Mouse (Mus musculus) mouse trophoblast stem cell (cell line): ENCODE measurements around the gene Hnf1a.

Source experiments
- in situ Hi-C, 2 experiments: fragments of 300-500 bp; cut with MseI, MboI; formaldehyde crosslinking; loops; 2 replicates in 1 of 2; 3 replicates in 1 of 2; pipeline ENCODE4 v1.15.1; 2025

The Hnf1a gene

DNA sequence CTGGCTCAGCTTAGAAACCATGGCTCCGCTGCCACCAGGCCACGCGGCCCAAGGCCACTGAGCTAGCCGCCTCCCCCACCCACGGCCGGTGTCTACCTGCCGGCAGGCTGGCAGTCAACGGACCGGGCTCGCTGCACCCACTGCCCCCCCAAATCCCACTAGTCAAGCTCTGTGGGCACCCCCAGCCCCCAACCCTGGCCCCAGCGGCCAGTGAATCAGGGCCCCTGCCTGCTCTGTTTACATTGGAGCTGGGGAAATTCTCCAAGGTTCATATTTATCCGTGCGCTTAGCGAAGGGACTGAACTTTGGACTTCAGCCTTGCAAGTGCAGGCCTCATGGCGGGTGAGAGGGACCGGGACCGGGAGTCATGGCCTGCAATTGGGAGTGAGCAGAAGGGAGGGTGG lies at the start of gene Hnf1a:
Gene Hnf1a, minus strand, starts transcription at position 271 of the 404 bp plus-strand sequence.
- in situ Hi-C loops, result loop anchor here in 1 of 2 experiments (10.0 kb wide), 1 partner anchor 104 kb away; no protein-coding TSS in a partner anchor

DNA sequence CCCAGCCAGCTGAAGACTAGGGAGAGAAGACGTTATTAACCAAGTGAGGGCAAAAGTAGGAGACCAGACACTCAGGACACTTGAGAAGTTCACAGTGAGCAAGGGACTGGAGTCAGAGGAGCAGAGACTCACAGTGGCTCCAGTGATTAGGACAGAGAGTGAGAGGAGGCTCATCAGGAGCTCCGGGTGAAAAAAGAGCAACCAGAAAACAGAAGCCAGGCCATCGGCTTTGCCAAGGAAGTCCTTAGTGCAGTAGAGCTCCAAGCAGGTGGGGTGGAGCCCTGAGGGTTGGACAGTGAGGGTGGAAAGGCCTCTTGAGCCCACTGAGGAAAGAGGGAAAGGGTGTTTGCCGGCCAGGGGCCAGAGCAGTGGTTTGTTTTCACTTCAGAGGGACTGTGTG lies 47.9 kb upstream of the Hnf1a start:
- in situ Hi-C loops, result no loop called here

GRCm38 (mm10) chr5:115018270-115018669 lies 47.4 kb upstream of the Hnf1a start:
- in situ Hi-C loops, result no loop called here

- in situ Hi-C loops, result no loop called here
These were observed 44.2 kb upstream of the Hnf1a start for GRCm38 (mm10) chr5:115015121-115015520.

DNA sequence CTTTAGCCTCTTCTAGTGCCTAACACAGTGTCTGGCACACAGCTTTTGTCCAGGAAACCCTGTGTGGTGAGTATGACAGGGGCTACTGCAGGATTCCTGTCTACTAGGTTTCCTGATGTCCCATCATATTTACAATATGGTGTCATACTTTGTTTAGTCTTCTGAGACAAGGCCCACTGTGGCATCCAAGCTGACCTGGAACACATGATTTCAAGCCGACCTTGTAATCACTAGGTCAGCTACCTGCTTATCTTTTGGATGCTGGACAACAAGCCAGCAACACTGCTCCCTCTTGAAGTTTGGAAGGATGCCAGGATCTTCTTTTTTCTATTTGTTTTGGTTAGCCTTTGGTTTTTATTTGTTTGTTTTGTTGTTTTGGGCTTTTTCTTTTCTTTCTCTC lies 43.7 kb upstream of the Hnf1a start:
- in situ Hi-C loops, result no loop called here

- in situ Hi-C loops, result no loop called here
These were observed 42.5 kb upstream of the Hnf1a start for GRCm38 (mm10) chr5:115013436-115013835.

DNA sequence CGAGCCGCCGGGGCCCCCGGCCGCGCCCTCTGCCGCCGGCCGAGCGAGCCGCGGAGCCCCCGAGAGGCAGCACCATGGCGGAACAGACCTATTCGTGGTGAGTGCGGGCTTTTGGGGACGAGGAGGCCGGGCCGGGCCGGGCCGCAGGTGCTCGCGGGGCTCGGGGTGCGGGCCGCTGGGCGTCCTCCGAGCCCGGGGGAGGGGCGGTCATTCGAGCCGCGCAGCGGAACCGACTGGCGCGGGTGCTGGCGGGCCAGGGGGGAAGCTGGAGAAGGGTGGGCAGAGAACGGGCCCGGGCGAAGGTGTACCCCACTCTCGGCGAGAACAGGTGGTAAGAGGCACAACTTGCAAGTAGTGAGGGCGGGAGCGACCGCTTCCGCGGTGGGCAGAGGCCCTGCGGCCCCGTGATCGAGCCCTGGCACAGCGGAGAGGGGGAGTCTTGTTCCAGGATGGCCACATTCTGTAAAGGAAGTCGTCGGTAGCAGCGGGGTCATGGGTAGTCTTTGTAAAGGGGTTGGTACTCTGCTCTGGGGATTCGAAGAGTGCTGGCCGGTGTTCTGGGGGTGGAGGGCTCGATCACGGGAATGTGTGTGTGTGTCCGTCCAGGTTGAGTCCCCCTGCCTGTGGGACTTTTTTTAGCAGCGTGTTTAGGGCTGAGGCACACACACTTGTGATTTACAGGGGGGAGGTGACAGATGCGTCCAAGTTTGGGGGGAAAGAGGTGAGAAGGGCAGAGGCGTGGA lies 40.8 kb upstream of the Hnf1a start:
- in situ Hi-C loops, result no loop called here

- in situ Hi-C loops, result no loop called here
These were observed 40.3 kb upstream of the Hnf1a start for GRCm38 (mm10) chr5:115011217-115011518.

DNA sequence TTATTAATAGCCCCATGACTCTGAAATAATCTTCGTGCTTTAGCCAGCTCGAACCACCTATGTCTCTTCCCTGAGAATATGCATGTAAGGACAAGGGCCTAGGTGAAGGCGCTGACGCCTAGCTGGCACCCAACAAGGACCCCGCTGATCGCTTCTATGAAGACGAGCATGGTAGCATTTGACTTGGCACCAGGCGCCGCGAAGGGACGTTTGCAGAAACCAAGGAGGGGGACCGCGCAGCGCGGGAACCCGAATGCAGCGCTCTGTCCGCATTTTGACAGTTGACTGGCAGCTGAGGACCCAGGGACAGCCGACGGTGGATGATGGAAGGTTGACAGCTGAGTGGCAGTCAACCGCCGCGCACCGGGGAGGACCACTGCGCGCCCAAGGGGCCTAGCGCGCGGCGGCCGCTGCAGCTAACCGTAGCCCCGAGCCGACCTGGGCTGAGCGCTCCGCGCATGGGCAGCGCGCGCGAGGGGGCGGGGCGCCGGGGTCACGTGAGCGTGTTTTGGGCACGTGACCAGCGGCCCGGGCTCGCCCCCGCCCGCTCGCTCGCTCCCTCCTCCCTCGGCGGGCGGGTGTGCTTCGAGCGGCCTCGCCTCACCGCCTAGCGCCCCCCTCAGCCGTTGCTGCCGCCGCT lies 39.8 kb upstream of the Hnf1a start, which contains the start of gene Sppl3:
Gene Sppl3, plus strand, starts transcription at position 561 of the 640 bp plus-strand sequence.
- in situ Hi-C loops, result no loop called here

DNA sequence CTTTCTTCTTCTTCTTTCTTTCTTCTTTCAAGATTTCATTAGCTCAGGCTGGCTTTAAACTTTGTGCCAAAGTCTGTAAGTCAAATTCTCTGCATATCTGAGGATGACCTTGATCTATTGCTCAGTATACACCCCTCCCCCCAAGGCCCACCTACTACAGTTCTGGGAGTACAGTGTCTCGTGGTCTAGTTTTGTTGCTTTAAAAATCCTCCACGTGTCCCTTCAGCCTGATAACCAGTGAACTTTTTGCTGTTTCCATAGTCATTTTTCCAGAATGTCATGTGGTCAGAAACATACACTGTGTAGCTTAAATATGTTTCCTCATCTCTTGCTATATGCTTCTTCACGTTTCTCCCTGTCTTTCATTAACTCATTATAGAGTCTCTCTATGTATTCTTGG lies 39.1 kb upstream of the Hnf1a start:
- in situ Hi-C loops, result no loop called here

DNA sequence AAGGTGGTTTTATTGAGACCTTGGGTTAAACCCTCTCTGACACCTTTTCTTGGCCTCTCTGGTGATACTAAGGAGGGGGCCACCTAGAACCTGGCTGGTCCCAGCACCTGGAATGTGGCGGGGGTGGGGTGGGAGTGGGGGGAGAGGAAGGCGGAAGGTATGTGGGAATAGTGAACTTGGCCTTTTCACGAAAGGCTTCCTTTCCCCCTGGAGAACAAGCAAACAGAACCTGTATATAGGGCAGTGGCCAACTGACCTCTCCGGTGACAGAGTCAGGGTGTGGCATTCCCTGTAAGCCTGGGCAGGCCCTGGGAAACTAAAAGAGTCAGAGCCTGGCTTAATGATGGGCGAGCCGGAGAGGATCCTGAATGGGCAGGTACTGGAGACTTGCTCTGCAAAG lies 38.2 kb upstream of the Hnf1a start:
- in situ Hi-C loops, result no loop called here

DNA sequence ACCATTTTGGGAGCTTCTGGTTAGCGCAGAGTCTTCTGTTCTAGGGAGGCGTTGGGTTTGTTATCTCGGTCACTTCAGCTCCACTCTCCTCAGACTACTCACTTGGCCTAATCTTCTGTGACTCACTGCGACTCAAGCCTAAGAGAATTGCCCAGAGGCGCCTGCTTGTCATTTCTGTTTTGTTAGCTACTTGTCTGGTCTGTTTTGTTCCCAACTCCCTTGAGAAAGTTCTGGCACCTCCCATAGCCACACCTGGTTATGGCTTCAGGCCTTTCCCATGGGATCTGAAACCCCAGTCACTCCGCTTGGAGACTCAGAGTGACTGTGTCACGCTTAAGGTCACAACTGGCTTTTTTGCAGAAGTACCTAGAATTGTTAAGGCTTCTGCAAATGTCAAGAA lies 37.4 kb upstream of the Hnf1a start:
- in situ Hi-C loops, result no loop called here

DNA sequence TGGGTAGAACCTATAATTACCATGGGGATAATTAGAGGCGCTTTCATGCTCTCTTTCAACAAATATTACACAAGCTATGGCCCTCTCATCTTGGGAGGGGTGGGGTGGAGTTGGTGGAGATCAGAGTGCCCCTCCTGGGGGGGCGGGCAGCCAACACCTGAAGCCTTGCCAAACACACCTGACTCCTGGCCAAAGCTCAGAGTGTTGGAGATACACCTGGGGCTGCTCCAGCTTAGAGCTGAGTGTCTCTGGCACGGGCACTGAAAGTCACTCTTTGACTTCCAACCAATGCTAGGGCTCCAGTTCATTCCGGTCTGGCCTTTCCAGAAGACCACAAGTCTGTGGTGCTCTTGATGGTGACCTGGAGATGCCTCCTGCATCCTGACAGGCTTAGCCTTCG lies 36.9 kb upstream of the Hnf1a start:
- in situ Hi-C loops, result no loop called here

DNA sequence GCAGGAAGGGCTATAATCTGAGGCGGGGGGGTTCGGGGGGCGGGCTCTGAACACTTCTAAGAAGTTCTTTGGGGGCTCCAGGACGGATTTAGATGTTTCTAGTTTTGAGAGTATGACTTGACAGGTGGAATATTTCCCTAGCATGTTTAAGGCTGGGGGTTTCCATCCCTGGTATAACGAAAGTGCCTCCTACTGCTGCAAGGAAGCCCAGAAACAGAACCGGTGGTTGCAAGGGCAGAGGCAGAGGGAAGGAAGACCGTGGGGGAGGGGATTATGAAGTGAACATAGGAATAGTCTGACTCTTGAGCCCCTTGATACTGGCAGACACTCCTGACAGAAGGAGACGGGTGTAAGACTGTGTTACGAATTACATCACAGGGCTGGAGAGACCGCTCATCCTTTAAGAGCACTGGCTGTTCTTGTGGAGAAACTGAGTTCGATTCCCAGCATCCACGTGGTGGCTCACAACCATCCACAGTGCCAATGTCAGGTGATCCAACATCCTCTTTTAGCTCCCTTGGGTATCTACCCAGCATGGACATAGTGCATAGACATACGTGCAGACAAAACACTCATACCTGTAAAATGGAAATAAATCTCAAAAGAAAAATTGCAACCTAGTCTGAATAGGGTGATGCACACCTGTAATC lies 32.5 kb upstream of the Hnf1a start:
- in situ Hi-C loops, result no loop called here

DNA sequence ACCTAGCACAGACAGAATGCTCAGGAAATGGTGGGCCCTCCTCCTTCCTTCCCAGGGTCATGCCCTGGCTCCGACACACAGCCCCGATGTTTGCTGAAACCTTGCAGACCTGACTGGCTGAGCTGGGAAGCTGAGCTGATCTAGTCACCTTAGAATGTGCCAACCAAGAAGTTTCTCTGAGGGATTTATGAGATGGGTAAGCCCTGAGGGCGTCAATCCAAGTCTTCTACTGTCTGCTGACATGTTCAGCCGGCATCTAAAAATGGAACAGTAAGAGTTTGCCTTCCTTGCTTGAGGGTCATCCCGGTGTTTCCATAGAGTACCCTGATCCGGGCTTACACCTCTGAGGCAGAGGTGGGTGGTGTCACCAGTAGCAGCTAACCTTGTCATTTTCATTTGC lies 31.9 kb upstream of the Hnf1a start:
- in situ Hi-C loops, result no loop called here

GRCm38 (mm10) chr5:115001464-115001863 lies 30.6 kb upstream of the Hnf1a start:
- in situ Hi-C loops, result no loop called here

GRCm38 (mm10) chr5:115000503-115000902 lies 29.6 kb upstream of the Hnf1a start:
- in situ Hi-C loops, result no loop called here

DNA sequence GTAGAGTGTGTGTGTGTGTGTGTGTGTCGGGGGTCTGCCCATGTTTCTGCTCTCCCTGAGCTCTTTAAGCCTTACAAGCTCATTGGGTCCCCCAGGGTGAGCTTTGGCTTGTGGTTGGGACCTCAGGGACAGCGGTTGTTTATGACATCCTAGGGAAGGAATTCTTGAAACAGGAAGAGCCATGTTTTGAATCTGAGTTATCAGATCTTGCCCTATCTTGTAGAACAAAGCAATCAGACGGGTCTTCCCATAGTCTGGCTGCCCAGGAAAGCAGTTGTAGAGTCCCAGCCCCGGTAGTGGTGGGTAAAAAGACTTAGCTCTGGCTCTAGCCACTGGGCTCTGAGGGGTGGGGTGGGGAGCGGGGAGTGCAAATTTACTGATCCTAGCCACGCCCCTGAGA lies 26.4 kb upstream of the Hnf1a start:
- in situ Hi-C loops, result no loop called here

DNA sequence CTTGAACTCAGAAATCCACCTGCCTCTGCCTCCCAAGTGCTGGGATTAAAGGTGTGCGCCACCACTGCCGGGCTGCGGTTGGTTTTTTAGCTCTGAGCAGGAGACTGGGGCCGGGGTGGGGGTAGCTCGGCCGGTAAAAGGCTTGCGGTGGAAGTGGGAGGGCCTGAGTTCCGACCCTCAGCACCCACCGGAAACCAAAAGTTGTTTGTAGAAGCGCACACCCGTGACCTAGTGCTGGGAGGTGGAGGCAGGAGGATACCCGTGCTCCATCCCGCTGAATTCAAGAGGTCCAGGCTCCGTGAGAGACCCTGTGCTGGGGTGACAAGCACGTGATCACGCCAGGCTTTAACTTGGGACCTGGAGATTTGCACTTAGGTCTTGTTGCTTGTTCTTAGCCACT lies 25.6 kb upstream of the Hnf1a start:
- in situ Hi-C loops, result no loop called here

DNA sequence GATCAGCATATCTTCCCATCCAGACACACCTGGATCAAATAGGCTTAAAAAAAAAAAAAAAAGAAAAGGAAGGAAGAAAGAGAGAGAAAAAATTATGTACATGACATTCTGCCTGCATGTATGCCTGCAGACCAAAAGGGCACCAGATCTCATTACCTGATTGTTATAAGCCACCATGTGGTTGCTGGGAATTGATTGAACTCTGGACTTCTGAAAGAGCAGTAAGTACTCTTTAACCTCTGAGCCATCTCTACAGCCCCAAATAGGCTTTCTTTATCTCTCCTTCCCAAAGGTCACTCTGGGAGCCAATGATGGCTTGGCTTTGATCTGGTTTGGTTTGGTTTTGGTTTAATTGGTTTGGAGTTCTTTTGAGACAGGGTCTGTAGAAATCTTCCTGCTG lies 14.2 kb upstream of the Hnf1a start:
- in situ Hi-C loops, result loop anchor here in 1 of 2 experiments (10.0 kb wide), 1 partner anchor 90 kb away; no protein-coding TSS in a partner anchor

DNA sequence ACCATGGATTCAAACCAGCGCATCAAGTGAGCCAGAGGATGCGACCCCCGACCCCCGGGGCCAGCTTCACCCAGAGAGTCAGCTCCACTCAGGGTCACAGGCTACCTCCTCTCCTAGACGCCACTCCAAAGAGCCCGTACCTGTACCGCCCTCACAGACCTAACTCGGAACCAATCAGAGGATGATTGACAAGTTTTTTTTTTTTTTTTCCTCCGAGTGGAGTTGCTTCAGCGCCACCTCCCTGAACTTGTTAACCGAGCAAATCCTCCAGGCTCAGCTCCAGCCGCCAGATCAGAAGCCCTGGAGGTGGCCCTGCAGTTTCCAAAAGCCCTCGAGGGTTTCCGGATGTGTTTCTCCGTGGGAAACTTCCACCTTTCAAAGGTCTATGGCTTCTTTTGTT lies 11.1 kb upstream of the Hnf1a start:
- in situ Hi-C loops, result loop anchor here in 1 of 2 experiments (10.0 kb wide), 1 partner anchor 93 kb away; no protein-coding TSS in a partner anchor

DNA sequence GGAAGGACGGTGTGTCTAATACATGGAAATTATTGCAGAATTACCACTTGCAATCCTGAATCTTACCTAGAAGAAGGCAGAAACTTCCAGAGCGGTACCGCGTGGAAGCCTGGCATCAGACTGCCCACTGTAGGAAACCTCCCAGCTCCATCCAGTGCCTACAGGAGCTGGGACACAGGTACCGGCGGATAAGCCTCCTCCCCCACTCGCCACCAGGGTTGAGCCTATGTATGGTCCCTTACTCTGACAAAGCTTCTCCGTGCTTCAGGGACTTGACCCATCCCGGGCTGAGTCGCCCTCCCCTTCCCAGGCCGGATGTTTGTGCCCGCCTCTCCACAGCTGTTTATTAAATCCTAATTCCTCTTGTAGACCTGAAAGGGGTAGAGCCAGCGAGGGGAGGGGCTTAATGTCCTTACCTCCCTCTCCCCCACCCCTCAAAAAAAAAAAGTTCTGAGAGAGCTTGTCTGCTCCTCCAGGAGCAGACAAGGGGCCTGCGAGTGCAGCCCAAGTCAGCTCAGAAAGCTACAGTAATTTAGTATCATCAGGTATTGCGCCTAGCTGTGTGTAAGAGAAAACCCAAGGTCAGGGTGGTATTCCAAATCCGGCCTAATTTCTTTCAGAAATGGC lies 9.3 kb upstream of the Hnf1a start:
- in situ Hi-C loops, result loop anchor here in 1 of 2 experiments (10.0 kb wide), 1 partner anchor 95 kb away; no protein-coding TSS in a partner anchor
